Mouse (Mus musculus) natural killer cell, adult 2 months (primary cell): Measurements from ENCODE around the gene Map7.

Source experiments
- DNase-seq, 2 experiments: peaks; one replicate each; pipeline ENCODE4 v3.0.0; 2022; ENCODE audit warnings: low spot score in 2 of 2

Gene Map7

GRCm38 (mm10) chr10:20153507-20153906 lies 5.2 kb downstream of the Map7 start:
- no peak for DNase-seq

- no peak for DNase-seq
Measured at GRCm38 (mm10) chr10:20155401-20155800, 7.1 kb downstream of the Map7 start.

DNA sequence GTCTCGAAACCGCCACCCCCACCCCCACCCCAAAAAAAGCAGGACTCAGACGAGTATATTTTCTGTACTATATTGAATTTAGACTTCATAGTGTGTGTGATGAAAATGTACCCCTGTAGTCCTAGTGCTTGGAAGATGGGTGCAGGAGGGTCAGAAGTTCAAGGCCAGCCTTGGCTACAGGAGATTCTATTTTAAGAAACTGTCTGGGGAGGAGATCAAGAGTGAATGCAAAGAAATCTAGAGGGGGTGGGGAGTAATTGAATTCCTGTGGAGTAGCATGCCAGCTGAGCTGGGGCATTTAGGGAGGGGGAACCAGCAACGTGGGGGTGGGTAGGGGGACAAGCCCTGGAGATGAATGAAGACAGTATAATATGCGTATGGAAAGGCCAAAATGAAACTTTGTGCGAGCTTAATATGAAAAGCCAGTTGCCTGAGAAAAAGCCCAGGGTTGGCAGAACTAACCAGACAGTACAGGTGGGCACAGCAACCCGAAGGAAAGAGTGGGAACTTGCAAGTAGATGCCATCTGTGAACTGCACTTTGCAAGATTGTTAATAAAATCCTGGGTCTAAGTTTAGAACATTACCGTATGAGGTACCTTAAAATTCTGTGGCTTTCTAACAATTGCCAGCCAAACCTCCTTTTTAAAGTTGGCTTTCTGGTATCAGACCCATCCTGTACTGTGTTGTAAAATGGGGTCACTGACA lies 8.9 kb downstream of the Map7 start:
- no peak for DNase-seq

DNA sequence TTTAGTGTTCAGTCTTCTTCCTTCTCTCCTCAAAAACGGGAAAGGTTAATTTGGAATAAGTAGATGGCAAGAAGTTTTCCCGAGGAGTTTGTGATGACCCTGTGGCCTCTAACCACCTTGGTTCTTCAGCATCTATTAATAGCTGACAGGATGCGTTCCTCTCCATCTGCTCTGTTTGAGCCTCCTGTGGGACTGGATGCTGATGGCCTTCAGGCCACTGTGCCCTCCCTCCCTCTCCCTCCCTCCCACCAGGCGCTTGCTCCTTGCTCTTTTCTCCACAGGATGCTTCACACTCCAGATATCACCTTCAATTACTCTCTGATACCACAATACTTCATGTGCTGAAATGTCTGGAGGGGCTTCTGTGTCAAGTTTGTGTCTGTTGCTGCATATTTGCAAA lies 10.5 kb downstream of the Map7 start:
- no peak for DNase-seq

- DNase-seq: no peak
Measured at GRCm38 (mm10) chr10:20159308-20159707, 11.0 kb downstream of the Map7 start.

GRCm38 (mm10) chr10:20160914-20161313 lies 12.6 kb downstream of the Map7 start:
- DNase-seq: no peak

GRCm38 (mm10) chr10:20164810-20165209 lies 16.5 kb downstream of the Map7 start:
- DNase-seq: no peak

- DNase-seq: no peak
Measured at GRCm38 (mm10) chr10:20166797-20167196, 18.5 kb downstream of the Map7 start.

- no peak for DNase-seq
Measured at GRCm38 (mm10) chr10:20167467-20167866, 19.2 kb downstream of the Map7 start.

DNA sequence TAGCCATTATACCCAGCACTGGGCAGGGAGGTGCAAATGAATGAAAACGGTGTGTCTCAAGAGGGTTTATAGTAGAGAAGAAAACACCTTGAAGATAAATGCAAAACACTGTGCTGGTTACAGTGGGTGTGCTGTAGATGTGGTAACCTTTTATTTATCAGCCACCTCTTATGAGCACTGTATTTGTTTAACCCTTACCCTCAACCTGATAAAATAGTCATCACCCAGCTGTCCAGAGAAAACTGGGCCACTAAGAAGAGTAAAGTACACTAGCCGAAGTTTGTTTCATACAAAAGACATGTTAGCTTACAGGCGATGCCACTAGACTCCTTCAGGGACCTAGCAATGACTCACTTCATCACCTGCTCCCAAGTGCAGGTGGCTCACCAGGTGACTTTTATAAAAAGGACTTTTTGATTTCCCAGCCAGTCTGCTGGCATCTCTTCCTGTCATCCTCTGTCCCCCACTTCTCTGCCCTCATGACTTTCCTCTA lies 21.0 kb downstream of the Map7 start:
- DNase-seq: no peak

DNA sequence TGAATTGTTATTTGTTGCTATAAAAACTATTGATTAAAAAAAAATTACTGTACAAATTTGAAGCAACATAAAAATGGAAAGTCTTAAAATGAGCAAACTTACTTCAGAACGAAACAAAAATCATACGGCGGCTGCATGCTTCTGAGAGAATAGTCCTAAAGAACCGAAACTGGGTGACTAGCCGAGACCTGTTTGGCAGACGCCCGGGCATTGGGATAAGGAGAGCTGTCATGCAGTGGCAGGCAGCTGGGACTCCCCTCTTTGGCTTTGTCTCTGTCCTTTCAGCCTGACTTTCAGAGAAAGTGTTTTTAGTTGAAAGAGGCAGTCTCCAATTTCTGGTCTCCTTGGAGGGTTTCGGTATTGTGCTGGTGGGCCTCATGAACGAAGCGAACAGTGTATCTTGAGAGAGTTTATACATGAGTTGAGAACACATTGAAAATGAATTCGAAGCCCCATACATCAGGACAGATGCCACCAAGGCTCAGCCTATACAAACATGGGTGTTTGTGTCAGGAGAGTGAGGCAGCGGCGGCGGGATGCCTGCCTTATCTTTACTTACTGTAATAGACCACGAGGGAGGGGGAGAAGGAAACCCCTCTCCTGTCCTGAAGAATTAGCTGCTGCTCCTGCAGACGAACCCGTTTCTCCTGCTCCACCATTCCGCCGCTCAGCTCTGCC lies 21.8 kb downstream of the Map7 start:
- no peak for DNase-seq

DNA sequence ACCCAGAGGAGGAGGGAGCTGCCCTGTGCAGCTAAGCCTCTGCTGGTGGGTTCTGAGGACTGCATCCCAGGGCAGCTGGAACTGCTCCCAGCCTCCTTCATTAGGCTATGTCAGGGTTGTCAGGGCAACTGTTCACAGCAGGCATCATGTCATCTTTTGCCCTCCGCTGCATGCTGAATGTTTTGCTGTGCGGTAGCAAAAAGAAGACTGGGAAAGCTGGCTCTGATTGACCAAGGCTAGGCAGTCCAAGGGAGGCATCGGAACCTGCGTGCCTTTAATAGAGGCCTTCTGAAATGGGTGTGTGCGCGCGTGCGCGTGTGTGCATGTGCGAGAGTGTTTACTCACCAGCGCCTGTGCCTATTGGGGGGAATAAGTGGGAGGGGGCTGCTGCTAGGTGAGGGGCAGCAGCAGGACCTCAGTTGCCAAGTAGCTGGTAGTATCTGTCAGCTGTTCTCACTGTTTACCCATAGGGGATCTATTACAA lies 22.4 kb downstream of the Map7 start:
- no peak for DNase-seq

GRCm38 (mm10) chr10:20171209-20171608 lies 22.9 kb downstream of the Map7 start:
- DNase-seq: no peak

DNA sequence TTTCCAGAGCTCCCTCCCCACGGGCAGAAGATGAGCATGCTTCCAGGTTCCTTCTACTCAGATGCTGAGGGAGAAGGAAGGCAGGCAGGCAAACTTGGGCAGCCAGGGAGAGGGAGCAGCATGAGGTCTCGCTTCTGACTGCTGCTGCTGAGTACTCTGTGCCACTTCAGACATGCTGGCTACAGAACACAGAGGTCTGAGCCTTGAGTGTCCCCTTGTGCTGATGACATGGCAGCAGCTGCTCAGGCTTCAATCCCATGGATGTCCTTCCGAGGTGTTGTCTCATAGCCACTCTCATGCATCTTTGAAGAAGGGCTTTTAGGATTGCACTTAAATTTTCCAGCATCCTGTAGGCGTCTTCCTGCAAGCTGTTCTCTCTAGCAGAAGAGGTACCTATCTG lies 23.5 kb downstream of the Map7 start:
- DNase-seq: no peak

DNA sequence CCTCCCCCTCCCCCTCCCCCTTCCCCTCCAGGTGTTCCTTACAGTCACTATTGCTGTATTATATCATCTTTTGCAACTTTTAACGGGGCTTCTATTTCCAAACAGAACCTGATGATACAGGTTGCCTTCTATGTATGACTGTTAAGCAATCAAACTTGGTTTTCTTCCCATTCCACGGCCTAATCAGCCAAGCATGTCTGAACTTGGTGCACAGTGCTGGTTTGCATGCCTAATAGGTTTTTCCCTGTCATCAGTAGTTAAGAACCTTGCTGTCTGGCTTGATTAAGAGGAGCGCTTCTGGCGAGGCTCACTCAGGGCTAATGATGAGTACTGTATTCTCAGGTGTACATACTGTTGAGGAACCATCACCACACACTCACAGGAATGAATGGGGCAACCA lies 25.5 kb downstream of the Map7 start:
- DNase-seq: no peak

DNA sequence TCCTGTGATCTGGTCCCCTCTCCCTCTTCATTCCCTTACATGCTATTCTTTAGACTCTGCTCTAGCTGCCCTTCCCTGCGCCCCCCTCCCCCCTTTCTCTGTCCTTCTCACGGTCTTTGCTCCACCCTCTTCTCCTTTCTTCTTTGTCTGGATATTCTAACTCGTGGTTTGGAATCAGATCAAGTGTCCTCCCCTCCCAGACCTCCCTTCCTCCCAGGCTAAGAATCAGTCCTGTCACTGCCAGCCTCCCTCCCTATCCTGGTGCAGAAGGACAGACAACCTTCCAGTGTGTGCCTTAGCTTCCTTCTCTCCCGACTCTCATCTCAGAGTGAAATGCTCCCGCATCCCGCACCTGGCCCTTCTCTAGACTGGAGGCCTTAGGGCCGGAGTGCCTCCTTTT lies 27.8 kb downstream of the Map7 start:
- no peak for DNase-seq

DNA sequence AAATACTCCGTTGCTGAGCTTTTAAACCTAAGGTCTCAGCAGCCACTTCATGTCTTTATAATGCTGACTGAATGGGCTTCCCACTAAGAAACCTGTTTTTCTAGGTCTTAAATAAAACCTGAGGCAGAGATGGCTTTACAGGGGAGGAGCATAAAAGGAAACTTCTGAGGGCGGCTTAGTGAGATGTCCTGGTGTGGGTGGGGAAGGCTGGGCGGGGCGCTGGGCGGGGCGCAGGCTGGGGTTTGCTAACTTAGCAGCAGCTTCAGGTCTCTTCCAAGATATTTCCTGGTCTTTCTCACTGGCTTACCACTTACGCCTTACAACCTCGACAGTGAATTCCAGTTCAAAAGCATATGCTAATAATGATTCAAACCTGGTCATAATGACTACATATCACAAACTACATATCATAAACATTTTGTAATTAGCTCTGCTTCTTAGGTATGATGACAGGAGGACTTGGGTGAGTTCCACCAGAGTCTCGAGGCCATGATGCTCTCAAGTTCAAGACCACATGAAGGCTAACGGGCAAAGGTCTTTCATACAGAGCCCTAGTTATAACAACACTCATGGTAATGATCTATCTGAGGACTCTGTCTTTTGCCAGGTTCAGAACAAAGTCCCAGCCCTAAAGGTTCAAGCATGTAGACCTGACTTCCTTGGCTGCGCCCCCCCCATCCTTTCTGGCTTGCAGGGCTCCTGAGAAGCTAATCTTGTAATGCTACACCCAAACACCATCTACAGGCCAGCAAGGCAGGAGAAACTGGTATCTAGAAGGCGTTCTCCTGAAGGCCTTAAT lies 30.7 kb downstream of the Map7 start:
- no peak for DNase-seq

DNA sequence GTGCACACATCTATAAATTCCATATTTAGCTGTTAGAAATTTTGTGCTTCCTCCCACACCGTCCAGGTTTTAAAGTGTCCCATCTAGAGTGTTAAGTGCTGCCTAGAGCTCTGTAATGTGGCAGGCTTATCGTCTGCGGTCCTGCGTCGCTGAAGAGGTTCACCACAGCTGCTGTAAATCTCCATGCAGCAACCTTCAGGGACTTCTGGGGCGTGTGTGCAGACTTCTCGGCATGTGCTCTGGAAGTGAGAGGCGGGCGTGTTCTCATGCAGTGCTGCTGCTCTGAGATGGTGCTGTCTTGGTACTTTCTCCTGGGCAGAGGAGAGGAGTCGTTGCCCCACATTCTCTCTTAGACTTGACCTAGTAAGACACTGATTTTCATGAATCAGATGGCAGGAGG lies 32.9 kb downstream of the Map7 start:
- DNase-seq: no peak

DNA sequence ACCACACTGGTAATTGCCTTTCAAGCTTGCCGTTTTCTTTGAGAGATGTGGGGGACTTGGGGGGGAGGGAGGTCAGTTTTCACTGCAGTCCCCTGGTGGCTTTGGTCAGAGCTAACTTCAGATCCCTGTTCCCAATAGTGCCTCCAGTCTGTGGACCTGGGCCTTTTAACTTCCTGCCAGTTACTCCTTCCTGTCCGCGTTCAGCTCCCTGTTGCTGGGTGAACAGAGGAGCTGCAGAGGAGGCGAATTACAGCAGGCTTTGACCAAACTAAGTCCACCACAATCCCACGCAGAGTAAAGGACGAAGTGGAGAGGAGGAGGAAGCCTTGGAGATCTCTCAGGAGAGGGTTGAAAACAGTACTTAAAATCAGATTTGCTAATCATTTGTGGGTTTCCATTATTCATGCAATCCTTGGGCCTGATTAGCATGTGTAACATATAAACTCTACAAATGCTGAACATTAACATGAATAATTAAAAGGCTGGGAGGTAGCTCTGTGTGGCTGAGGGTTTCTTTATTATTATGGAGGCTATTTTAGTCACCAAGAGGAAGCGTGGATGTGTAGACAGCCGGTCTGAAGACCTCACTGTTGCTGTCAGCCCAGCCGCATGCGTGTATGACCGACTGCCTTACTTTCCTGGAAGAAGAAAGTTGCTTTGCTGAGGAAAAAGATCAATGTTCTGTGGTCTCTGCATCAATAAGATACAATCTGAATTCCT lies 33.6 kb downstream of the Map7 start:
- DNase-seq: no peak

DNA sequence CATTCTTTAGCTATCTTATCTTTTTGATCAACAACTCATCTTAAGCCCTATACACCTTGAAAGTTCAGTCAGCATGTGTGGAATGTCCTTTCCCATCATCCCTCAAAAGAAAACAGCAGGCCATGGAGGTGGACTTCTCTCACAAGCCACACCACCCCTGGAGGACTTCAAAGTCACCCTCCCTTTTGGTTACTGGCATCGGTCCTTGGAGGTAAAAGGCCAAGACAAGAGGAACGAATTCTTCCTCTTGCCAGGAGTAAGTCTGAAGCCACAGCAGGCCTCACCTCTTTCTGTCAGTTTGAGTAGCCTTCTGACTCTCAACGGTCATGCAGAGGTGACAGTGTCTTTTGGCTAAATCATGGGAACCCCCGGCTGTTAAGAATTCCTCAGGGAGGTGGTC lies 36.1 kb downstream of the Map7 start:
- no peak for DNase-seq

- DNase-seq: no peak
Measured at GRCm38 (mm10) chr10:20185264-20185663, 37.0 kb downstream of the Map7 start.

- no peak for DNase-seq
Measured at GRCm38 (mm10) chr10:20185806-20186205, 37.5 kb downstream of the Map7 start.
